Mouse (Mus musculus): ENCODE results near the gene Pth1r.

DNA sequence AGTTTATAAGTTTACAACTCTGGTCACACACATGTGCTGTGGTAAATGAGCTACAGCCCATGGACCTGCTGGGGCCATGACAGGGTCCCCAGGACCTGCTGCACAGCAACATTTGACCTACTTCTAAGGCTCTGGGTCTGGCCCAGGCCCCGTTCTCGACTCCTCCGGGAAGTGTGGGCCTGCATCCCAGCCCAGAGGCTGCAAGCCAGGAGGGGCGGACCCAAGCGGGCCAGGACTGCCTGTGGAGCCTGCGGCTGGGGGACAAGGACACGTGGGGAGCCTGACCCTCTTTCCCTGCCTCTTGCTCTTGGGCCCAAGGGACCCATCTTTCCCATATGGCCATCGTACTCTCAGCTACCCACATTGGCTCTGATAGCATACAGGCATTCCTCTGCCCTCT is 11.7 kb upstream of the Pth1r start:
- TF ChIP-seq CTCF (IDR thresholded peaks at IDR 0.05) (no peak), POLR2A (IDR thresholded peaks at IDR 0.05; ENCODE audit: insufficient read depth, low read depth, low read length) (no peak), EP300 (IDR thresholded peaks at IDR 0.05; ENCODE audit: insufficient read depth, low read depth, low read length) (no peak)

Data from heart, adult 2 months (tissue).